Mouse (Mus musculus) splenic B cell, adult 2 months (primary cell): ENCODE results near the gene Aldh16a1.

ENCODE experiments used
- DNase-seq: peaks from one replicate; pipeline ENCODE4 v3.0.0-alpha.2; 2011; ENCODE audit warnings: low read depth, low spot score
- H3K27me3 ChIP-seq: 2 replicates; pipeline ENCODE4 v1.6.1; 2012; ENCODE audit warnings: mild to moderate bottlenecking, low read length, moderate library complexity, mixed read lengths; ENCODE audit not compliant: control insufficient read depth, poor library complexity, insufficient read depth, severe bottlenecking
- H3K36me3 ChIP-seq: 2 replicates; pipeline ENCODE4 v1.6.1; 2012; ENCODE audit warnings: mild to moderate bottlenecking, low read length, moderate library complexity, mixed read lengths; ENCODE audit not compliant: control insufficient read depth, poor library complexity, insufficient read depth, severe bottlenecking

Aldh16a1 gene

DNA sequence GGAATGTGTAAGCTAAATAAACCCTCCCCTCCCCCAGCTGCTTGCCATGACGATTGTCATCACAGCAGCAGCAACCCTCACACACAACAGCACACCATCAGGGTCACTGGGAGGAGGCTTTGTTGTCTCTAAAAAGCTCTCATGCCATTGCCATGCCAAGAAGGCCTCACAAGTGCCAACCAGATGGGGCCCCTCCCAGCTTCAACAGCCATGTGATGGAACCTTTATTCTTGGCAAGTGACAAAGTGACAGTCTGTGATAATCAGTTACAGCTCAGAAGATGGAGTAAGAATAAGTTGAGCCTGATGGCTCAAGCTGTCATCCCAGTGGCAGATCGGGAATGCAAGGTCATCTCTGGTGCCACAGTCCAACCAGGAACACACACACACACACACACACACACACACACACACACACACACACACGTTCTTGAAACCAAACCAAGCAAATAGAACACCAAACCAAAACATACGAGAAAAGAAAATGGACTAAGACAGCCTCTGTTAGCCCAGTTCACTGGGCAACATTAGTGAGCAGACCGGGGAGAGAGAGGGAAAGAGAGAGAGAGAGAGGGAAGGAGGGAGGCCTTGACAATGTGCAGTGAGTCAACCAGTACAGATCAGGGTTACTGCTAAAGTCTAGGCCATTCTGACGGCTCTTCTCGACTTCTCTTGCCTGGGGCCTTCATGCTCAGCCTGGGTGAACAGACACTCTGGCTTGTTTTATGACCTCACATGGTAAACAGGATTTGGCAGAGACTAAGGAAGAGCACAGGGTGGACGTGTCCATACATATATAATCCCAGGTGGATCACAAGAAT lies 14.3 kb downstream of the Aldh16a1 start:
- no peak for DNase-seq
- Histone ChIP-seq H3K36me3 (peaks cover 1% of the 10 kb centered on the region), H3K27me3 (no peaks in the 10 kb centered on the region)

GRCm38 (mm10) chr7:45138403-45138802 lies 16.0 kb downstream of the Aldh16a1 start:
- DNase-seq = no peak
- Histone ChIP-seq H3K36me3 (peaks cover 5% of the 10 kb centered on the region; the same call in 1 of the 2 replicates), H3K27me3 (no peaks in the 10 kb centered on the region)

DNA sequence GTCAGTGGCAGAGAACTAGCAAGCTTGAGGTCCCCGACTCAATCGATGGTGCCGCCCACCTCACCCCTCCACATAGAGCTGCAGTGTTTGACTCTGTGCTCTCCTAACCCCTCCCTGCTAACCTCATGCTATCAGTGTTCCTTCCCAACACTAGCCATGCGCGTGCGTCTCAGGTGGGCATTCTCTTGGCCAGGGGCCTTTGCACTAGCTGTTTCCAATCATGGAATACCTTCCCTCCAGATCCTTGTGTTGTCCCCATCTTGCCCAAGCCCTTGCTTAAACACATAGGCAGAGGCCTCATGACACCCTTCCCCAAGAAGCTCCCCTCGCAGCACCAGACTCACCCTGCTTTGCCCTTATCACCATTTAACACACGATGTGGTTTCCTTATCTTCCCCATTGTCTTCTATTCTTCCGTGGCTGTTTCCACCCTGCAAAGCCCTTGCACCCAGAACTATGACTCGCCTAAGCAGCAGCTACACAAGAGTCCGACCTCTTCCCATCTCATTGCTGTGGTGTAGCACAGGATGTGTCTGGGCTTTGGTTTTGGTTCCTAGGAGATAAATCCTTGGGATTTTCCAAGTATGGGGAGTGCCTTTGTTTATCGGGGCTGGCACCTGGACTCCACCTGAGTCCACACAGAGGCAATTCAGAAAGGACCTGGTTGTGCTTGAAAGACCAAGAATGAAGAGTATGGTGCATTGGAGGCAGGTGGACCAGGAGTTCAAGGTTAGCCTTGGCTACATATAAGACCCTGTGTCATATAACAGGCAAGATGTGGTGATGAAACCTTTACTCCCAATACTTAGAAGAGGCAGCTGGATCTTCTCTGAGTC lies 17.0 kb downstream of the Aldh16a1 start:
- no peaks in the 10 kb centered on the region for H3K27me3 ChIP-seq
- DNase-seq = no peak
- H3K36me3 ChIP-seq = peaks cover 8% of the 10 kb centered on the region; the same call in 1 of the 2 replicates

DNA sequence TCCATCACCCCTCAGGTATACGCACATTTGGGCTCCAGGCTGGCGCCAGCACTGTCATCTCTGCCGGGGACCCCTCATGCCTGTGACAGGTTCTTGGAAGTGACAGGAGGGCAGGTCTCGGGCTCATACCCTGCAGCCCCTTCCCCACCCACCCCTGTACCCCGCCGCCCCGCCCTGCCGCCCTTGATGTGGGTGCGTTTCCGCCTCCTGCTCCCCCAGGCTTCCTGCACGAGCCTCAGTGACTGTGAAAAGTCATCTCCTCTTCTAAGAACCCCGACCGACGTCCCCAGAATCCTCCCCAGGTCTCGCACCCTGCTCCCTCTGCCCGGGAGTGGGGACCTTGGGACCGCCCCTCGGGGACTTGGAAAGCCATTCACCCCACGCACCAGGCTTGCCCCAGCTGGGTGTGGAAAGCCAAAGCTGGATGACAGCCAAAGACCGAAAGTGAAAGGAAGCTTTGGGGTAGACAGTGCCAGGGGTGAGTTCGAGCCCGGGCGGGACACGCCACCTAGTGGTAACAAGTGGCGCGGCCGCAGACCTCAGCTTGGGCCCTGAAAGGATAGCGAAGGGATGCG lies 18.3 kb downstream of the Aldh16a1 start, which contains the start of the genes Gm45713 and Flt3l:
Gene Gm45713, minus strand, starts transcription at position 239 of the 575 bp plus-strand sequence.
Gene Flt3l, minus strand, starts transcription at position 440 of the 575 bp plus-strand sequence.
- peaks cover 7% of the 10 kb centered on the region; the same call in 1 of the 2 replicates for H3K36me3 ChIP-seq
- H3K27me3 ChIP-seq = no peaks in the 10 kb centered on the region
- peak; percentile 93 for DNase-seq

- Histone ChIP-seq H3K36me3 (peaks cover 7% of the 10 kb centered on the region; the same call in 1 of the 2 replicates), H3K27me3 (no peaks in the 10 kb centered on the region)
- DNase-seq = no peak
Measured at GRCm38 (mm10) chr7:45135370-45135769, 19.0 kb downstream of the Aldh16a1 start.

DNA sequence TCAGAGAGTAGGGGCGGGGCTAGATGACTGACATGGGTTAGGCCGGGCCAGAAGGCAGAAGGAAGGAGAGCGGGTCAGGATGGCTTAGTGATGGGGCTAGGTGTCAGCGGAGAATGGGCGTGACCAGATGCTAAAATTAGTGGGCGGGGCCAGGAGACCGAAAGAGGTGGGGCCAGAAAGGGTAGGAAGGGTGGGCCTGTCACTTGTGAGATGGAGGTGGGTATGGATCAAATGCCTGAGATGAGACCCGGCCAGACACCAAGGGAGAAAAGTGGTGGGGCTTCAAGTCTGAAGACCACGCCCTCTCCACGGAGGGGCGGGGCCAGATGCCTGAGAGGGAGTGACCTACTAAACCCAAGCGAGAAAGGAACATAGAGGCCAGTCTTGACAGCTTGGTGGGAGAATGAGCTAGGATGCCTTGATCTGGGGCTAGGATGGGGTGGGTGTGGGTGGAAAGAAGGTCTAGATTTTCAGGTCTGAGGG lies 19.8 kb downstream of the Aldh16a1 start:
- peak; percentile 51 for DNase-seq
- peaks cover 7% of the 10 kb centered on the region; the same call in 1 of the 2 replicates for H3K36me3 ChIP-seq
- no peaks in the 10 kb centered on the region for H3K27me3 ChIP-seq

GRCm38 (mm10) chr7:45133446-45134159 lies 20.8 kb downstream of the Aldh16a1 start:
- no peak for DNase-seq
- Histone ChIP-seq H3K27me3 (no peaks in the 10 kb centered on the region), H3K36me3 (peaks cover 7% of the 10 kb centered on the region; the same call in 1 of the 2 replicates)

- H3K36me3 ChIP-seq = peaks cover 7% of the 10 kb centered on the region; the same call in 1 of the 2 replicates
- H3K27me3 ChIP-seq = no peaks in the 10 kb centered on the region
- DNase-seq = no peak
Measured at GRCm38 (mm10) chr7:45131850-45132249, 22.5 kb downstream of the Aldh16a1 start.

GRCm38 (mm10) chr7:45129776-45130512 lies 24.4 kb downstream of the Aldh16a1 start:
- H3K27me3 ChIP-seq = no peaks in the 10 kb centered on the region
- DNase-seq = no peak
- H3K36me3 ChIP-seq = peaks cover 16% of the 10 kb centered on the region

- Histone ChIP-seq H3K27me3 (no peaks in the 10 kb centered on the region), H3K36me3 (peaks cover 16% of the 10 kb centered on the region)
- DNase-seq = no peak
Measured at GRCm38 (mm10) chr7:45129318-45129717, 25.1 kb downstream of the Aldh16a1 start.

- Histone ChIP-seq H3K27me3 (no peaks in the 10 kb centered on the region), H3K36me3 (peaks cover 15% of the 10 kb centered on the region)
- DNase-seq = peak; percentile 100
Measured at GRCm38 (mm10) chr7:45128624-45129246, 25.6 kb downstream of the Aldh16a1 start, which contains the start of gene Rpl13a. TSS of gene Rpl13a (minus strand) at chr7:45128761.

DNA sequence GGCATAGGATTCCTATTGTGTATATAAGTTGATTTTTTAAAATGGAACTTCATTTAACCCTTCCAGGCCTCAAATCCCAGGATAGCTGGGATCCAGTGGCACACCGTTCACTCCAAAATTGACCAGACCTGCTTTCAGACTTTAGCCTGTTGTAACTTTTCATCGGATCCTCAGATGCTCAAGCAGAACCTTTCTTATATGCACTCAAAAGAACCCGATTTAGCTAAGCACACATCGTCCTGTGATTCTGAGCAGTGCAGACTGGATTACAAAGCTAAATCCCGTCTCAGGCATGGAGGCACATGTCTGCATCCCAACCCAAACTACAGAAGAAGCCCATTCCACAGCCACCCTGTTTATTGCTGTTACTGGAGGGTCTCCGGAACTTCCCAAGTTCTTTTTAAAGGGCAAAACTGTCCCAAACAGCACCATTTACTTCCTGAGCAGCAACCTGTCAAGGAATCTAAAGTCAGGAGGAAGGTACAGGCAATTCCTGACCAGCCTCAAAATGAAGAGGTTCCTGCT lies 26.6 kb downstream of the Aldh16a1 start:
- no peaks in the 10 kb centered on the region for H3K27me3 ChIP-seq
- DNase-seq = no peak
- H3K36me3 ChIP-seq = peaks cover 10% of the 10 kb centered on the region
